Mouse (Mus musculus) gastrocnemius, postnatal 36 days (tissue): ENCODE data around the gene Mef2a. TPM values are rescaled to one million over a fixed set of nuclear protein-coding genes. Genes with fewer than 3 reads are reported as not detected.
"Not testable (repeated sequence)": the region's sequence is repeated elsewhere in the genome, so short reads cannot be mapped to it uniquely, and the experiment has no call there.

Source experiments
- DNase-seq, 2 experiments: peaks; one replicate each; pipeline ENCODE4 v3.0.0; 2022
- intact Hi-C: fragments of 180-260 bp; cut with DNase I; formaldehyde crosslinking; loops from one replicate; pipeline ENCODE4 v1.15.1; 2025
- total RNA-seq, 2 experiments: library from RNA; stranded (reverse); gene quantifications; 2 replicates each; pipeline ENCODE4 v1.2.3; 2021

Gene Mef2a
- total RNA-seq, 2 experiments from 2014 or later, result 73.8 to 74.0 TPM

DNA sequence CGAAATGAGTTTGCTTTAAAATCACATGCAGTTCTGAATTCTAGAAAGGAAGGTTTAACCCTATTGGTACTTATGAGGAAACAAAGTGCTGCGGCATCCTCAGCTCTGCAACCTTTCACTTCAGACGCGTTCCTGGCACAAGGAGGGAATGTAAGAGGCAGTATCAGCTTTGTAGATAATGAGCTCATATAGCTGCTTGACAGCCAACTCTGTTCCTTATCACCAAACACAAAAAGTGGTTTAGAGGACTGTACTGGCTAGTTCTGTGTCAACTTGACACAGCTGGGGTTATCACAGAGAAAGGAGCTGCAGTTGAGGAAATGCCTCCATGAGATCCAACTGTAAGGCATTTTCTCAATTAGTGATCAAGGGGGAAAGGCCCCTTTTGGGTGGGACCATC lies 102.2 kb downstream of the Mef2a start:
- intact Hi-C loops, DNase-seq: not testable (repeated sequence)

DNA sequence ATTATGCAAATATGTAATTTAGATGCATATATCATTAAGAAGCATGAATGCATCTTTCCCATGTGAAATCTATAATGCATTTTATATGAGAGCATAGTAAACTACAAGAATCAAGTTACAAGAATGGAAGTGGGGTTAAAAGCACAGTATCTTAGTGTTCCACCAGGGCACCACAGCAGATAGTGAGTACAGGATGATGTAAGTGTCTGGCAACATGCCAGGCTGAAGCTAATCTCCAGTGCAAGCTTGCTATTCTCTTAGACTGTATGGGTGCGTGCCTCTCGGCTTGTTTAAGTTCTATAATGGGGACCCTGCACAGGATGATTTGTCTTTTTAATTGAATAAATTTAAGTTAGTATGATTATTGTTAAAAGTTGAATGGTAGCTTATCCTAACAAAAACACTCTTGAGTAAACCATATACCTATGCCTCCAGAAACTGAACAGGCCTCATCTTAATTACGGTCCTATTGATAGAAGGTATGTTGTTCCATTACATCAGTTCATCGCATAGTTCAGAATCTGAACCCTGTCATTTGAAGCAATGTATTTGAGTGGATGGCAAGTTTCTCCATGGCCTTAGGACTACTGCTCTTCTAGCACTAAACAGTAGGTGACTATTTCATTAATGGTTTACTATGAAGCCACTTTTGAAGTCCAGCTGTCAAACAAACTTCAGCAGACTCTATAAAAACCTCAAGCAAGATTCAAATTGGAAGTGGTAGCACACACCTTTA lies 112.7 kb downstream of the Mef2a start:
- intact Hi-C loops, result no loop called here

DNA sequence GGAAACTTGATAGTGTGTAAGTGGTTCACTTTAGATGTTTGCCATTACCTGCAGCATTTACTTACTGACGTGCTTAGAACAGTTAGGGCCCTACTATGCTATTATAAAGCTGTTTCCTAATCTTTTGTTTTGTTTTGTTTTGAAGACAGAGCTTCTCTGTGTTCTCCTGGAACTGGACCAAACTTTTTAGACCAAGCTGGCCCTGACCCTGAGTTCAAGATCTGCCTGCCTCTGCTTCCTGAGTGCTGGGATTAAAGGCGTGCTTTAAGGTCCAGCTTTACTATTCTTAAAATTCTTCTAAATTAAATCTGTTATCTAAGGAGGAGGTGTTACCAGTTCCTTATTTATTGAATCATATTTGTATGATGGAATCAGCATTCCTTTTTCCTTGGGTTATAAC lies 126.6 kb downstream of the Mef2a start:
- no peak for DNase-seq
- intact Hi-C loops, result no loop called here

More for the DNA sequence above, 112.7 kb downstream of the Mef2a start:
- DNase-seq, result peak; percentile 20 to 64

DNA sequence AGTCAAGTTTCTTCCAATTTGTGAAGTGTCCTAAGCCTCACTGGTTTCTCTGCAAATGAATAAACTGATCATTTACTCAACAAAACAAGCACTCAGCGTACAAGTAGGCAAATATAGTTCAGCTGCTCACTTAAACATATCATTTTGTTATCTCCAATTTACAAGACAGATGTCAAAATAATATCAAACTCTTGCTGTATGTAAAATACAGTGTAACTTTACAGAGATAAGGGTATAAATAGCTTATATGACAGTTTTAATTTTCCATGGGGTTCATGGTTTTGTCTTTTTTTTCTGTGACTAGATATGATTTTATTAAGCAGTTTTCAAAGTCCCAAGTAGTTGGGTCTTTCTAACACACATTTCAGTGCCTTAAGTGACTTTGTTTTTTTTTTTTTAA lies 127.4 kb downstream of the Mef2a start:
- intact Hi-C loops, result no loop called here

DNA sequence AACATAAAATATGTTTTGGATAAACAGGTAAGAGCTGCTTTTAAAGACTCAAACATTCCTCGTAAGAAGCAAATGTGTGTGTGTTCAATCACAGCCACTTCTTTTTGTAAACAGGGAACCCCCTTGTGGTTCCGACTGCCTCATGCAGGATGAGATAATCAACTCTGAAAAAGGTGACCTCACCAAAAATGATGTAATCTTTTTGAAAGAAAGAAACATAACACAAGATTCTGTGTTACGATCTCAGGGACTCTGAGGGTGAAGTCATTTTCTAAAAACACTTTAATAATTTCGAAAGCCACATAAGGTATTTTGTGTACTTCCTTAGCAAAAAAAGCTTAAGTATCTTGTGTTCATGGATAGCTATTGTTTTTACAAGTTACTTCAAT lies 128.8 kb downstream of the Mef2a start:
- intact Hi-C loops, result no loop called here
- DNase-seq, result no peak

More for the DNA sequence above, 127.4 kb downstream of the Mef2a start:
- no peak for DNase-seq

DNA sequence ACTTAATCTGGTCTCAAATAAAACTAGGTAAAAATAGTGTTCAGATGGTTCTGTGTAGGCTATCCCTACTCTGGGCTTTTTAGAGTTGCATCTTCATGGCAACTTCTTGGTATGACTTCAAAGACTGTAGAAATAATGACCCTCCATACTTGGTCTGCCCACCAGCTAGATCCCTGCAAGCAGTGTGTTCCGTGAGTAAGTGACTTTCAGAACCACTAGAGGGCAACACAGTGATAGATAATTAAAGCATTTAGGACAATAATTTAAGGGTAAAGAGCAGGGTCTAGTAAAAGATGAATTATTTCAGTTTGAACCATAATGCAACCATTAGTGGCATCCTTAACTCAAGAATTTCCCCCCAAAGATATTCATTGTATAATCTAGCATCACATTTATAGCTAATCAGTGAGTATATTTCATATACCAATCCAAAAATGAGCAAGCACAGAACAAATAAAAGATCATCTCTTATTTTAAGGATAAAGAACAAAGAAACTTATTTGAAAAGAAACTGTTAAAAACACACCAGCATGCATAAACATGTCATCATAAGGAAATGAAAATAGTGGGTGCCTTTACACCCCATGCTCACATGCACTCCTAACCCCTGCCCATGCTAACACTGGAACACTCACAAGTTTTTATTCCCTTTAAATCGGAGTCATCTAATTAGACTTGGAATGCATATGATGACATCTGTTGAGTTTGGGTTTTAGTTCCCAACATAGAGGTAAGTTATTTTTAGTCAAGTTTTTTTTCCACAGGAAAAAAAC lies 129.4 kb downstream of the Mef2a start:
- intact Hi-C loops, result no loop called here
- DNase-seq, result no peak

DNA sequence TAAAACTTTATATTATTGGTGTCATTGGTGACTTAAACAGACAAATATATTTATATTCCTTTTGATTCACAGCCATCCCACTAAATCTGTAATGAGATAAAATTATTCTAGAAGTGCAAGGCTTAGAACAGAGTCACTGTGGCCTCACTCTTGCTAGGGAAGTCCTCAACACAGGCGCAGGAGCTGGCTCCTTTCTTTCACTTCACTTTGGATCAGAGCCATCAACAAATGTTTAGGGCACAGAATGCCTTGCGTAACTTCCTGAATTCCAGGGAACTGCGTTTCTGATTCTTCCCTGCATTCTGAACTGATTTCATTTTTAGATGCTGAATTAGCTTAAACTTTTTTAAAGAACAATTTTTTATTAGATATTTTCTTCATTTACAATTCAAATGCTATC lies 130.7 kb downstream of the Mef2a start:
- no peak for DNase-seq
- intact Hi-C loops, result no loop called here

DNA sequence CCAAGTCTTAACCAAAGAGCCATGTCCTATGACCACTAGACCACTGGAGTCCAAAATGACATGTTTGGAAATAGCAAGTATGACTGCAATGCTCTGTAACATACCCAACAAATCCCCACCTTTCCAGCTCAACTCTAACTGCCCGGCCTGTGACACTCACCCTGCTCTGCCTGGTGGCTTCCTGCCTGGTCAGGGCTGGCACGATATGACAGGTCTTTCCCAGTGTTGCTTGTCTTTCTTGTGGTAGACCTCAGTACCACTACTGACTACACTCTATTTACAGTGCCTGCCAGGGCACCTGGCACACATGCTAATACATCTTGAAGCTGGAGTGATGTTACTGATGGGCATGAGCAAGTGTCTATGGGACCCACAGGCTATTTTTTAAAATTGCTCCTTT lies 134.9 kb downstream of the Mef2a start:
- DNase-seq, result no peak
- intact Hi-C loops, result loop anchor here (10.0 kb wide), 1 partner anchor 287 kb away; no protein-coding TSS in a partner anchor

DNA sequence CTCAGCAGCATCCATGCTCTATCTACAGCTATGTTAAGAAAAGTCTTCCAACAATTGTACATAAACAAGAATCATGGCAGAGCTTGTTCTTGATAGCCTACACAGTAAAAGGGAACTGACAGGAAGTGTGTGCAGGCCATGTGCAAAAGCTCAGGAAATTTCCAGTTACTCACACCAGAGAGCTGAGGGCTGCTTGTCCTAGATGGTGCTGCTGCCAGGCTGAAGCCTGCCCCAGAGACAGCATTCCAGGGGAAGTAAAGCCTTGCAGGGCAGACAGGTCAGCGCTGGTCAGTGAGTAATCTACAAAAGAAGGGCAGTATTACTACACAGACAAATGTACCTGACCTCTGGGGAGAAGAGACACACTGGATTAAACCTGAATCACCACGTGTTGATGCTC lies 136.3 kb downstream of the Mef2a start:
- no peak for DNase-seq
- intact Hi-C loops, result loop anchor here (10.0 kb wide), 1 partner anchor 288 kb away; no protein-coding TSS in a partner anchor

DNA sequence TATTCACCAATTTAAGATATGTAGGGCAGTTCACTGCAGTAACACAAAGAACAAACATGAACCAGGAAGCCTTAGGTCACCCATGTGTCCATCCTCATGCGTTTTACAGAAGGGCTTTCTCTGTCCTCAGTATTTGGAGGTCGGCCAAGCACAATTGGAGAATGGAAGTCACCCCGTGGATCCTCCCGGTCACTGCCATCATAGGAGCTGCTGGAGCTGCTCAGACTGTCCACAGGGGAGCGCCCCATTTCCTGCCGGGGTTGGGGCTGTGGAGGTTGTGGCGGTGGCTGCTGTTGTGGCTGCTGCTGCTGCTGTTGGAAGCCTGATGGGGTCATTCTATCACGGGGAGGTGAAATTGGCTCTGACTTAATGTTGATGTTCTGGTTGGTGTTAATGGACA lies 137.9 kb downstream of the Mef2a start:
- peak in 1 of 2 experiments; percentile 20 for DNase-seq
- intact Hi-C loops, result loop anchor here (10.0 kb wide), 1 partner anchor 290 kb away; no protein-coding TSS in a partner anchor

DNA sequence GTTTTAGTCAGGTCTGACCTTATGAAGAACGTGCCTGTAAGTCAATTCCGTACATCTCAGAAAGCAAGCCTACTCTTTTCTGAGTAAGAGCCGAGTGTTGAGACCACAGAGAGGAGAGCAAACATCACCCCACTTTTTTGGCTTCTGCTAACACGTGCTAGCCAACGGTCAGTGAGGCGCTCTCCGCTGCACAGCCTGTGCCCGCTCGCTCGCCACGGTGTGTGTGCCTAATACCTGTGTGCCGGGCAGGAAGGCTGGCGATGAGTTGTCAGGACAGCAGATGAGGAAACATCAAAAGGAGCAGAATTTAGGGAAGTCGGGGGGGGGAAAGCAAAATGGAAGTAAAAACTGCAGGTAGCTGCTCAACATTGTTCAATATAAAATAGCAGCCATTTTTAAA lies 140.2 kb downstream of the Mef2a start:
- intact Hi-C loops, result loop anchor here (10.0 kb wide), 1 partner anchor 292 kb away; no protein-coding TSS in a partner anchor
- no peak for DNase-seq

DNA sequence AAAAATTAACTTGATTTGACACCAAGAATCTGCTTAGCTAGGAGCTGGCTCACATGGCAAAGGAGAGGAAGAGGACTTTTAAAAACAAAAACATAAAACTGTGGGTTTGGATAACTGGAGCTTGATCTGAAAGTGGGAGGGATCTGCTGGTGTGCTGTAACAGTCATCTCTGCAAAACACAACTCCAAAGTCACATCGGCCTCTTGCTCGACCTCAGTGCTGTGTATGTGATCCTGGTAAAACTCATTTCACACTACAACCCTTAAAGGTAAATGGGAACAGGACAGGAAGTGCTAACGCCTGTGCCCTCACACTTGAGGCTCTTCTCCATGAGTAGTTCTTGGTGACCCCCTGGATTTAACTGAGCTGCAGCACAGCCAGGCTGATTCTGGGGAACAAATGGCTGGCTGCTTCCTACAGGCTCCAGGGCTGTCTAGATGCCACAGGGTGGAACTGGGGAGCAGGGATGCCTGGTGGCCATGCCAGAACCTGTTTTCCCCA lies 142.0 kb downstream of the Mef2a start:
- intact Hi-C loops, result loop anchor here (10.0 kb wide), 1 partner anchor 294 kb away; no protein-coding TSS in a partner anchor
- no peak for DNase-seq

DNA sequence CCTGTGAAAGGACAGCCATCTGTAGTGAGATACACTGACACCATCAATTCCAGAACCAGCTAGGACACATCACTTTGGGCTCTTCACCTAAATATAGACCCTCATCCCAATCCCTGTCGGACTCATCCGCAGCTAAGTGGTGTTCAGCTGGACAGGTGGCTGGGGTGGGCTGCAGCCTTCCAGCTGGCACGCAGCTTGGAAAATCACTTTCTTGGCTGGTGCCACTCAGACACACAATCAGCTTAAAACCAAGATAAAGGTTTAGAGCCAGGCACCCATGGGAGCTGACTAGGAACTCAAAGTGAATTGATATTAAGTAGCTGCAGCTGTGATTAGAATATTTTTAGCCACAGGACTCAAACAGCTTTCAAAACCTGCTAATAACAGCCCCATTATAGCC lies 142.4 kb downstream of the Mef2a start:
- intact Hi-C loops, result loop anchor here (10.0 kb wide), 1 partner anchor 295 kb away; no protein-coding TSS in a partner anchor
- no peak for DNase-seq

DNA sequence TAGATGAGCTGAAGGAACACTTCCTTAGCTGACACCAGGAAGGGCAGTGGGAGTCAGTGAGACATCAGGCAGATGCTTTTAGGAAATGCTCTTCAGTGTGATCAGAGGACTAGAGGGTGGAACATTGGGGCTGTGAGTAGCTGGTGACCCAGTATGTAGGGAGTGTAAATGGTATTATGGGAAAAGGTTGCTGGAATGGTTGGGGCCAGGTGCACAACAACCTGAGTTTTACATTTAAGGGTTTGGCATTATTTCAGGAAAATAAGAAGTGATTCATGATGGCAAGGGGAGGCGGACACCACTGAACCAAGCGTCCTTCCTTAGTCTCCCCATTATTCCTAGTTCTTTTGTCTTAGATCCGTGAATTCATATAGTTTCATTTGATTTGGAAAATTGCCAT lies 143.0 kb downstream of the Mef2a start:
- intact Hi-C loops, result loop anchor here (10.0 kb wide), 1 partner anchor 295 kb away; no protein-coding TSS in a partner anchor
- no peak for DNase-seq

DNA sequence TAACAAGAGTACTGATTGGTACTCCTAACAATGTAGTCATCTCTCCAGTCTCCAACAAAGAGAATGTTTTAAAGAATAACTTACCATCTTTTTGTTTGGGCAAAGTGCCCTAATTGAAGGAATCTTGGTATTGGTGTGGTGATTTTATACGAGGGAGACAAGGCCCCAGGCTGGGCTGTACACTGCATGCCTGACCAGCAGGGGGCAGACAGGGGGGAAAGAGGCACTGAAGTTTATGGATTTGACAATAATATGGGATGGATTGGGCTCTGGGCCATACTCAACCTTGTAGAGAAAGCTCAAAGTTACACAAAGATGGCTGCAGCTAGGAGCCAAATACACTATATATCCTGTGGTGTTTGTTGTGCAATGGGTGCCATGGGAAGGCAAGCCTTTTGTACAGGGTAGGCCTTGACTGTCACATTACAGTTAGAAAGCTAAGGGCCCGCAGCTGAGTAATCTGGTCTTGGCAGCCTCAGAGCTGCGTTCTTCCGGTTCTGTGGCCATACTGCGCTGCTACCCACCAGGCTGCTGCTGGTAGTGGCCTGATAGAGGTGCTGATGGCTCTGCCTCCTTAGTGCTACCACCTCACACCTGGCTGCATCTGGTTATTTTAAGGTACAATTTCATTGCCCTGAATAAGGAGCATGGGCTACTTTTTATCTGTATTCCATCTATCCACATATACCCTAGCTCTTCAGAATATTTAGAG lies 143.6 kb downstream of the Mef2a start:
- intact Hi-C loops, result no loop called here
- DNase-seq, result no peak

DNA sequence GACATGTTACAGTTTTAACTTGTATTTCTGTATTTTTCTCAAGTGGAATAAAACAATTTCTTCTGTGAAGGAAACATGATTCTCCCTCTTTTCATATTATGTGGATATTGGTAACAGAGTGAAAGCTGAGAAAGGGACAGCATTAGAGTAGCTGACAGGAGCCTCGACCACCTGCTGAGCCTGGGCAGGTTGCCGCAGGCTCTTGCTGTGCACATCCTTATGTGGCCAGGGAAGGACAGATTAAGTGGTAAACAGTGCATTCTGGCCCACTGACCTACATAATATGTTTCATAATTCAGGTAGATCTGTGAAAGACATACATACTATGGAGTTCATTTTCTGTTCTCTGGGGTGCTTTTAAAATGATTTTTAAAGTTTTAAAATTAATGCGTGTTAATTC lies 144.3 kb downstream of the Mef2a start:
- intact Hi-C loops, result no loop called here

DNA sequence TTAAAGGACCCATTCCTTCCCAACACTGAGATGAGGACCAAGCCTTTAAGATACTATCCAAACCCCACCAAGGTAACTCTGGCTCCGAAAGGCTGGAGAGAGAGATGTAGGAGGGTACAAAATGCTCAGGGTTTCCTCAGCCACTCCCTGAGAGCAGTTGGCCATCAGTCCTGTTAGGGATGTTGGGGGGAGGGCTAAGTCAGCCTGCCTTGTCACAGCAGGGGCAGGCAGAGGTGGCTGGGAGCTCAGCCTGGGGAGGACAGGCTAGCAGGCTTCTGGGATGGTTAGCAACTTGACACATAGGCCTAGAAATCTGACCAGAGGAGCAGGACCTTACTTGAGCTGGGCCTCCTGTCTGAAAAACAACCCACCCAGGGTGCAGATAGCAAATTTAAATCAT lies 145.1 kb downstream of the Mef2a start:
- intact Hi-C loops, result no loop called here
- no peak for DNase-seq

More for the DNA sequence above, 144.3 kb downstream of the Mef2a start:
- no peak for DNase-seq

DNA sequence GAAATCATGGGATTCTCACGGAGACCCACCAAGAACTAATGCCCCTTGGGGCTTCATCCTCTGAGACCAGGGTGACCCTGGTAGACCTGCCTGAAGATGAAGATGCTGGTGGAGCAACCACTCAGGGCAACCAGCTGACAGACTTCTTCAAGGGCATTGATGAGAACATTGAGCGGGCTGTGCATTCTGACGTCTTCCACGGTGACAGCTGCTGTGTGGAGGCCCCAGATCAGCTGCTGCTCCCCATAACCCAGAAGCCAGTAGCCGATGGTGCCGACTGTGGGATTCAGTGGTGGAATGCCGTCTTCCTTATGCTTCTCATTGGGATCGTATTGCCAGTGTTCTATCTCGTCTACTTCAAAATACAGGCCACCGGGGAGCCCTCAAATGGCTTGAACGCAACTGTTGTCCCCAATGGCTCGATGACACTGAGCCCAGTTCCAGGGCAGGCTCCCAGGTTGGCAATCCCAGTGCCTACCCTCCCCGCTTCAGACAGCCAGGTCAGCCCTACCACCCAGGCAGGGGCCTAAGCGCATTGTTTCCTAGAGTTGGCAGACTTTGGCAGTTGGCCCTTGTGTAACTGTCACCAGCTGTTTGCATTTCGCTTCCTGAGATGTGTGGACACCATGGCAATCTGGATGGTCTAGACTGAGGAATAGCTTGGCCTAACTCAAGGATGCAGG lies 146.6 kb downstream of the Mef2a start:
- intact Hi-C loops, result no loop called here
- no peak for DNase-seq

DNA sequence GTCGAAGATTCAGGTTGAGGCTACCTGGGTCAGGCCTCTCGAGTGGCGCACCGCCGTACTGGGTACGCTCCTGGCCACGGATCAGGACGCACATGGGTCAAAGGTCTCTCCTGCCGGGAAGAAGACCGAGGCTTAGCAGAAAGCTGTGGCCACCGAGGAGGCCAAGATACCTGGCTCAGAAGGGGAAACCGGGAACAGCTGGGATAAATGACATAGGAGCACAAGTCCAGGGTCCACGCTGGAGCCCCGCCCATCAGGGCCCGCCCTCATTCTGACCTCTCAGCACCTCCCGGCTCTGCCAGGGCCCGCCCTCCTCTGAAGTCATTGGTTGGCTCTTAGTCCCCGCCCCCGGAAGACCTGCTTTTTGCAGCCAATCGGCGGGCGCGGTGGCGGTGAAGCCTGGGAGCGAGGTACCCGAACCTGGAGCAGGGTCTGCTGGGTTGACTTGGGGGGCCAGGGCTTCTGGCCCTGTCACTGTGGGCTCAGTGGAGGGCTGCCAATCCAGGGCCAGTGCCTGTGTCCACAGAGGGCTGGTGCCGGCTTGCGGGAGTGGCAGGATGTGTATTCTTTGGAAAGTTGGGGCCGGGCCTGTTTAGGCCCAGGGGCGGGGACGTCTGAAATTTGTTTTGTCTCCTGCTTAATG lies 150.3 kb downstream of the Mef2a start, which contains the start of gene Lysmd4:
TSS of gene Lysmd4 (plus strand) at position 325 of the 643 bp plus-strand sequence.
- intact Hi-C loops, result no loop called here
- peak; percentile 97 to 99 for DNase-seq
